Mouse (Mus musculus): ENCODE data around the gene Rnf187.
A peak's percentile ranks its signal among the peaks of the same experiment; 100 is the strongest.

Rnf187 gene

DNA sequence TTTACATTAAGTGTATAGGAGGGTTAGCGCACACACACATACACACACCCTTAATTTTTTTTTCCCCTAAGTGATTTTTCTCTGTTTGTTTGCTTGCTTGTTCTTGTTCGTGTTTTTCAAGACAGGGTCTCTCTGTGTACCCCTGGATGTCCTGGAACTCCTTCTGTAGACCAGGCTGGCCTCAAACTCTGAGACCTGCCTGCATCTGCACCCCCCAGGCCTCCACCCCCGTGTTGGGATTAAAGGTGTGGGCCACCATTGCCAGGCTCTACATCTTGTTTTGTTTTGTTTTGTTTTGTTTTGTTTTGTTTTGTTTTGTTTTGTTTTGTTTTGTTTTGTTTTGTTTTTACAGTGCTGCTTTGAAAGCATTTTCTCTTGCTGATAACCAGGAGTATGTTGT is 8.6 kb upstream of the Rnf187 start:
- no peak for DNase-seq (ENCODE audit: low spot score)

DNA sequence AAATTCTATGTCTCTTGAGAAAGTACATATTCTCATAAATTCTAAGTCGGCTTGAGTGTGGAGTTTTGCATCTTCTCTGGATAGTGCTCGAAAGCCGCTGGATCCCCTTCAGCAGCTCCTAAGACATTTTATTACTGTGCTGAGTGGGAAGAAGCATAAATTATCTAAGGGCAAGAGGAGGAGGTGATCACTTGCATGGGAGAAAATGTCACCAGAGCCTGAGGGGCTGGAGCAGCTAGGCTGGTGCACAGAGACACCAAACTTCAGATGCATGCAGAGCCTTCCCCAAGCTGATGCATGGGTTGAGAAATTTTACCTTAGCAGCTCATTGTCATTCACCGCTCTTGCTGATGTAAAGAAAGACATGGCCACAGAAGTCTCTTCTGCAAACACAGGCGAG is 5.4 kb upstream of the Rnf187 start:
- no peak for DNase-seq (ENCODE audit: low spot score)

DNA sequence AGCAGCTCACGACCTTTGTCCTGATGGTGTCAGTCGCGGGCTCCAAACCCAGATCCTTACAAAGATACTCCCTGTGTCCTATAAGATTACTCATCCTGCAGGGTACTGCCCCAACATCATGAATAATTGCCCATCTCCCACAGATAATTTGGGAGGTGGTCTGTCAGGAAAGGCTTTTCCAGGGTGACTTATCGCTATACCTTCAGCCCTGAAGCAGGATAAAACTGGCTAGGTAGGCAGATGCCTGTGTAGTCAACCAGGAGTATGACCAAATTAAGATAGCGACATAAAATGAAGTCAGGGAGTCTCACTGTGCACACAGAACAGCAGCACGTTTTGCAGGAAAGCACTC is 348 bp upstream of the Rnf187 start:
- DNase-seq (ENCODE audit: low spot score), result no peak

DNA sequence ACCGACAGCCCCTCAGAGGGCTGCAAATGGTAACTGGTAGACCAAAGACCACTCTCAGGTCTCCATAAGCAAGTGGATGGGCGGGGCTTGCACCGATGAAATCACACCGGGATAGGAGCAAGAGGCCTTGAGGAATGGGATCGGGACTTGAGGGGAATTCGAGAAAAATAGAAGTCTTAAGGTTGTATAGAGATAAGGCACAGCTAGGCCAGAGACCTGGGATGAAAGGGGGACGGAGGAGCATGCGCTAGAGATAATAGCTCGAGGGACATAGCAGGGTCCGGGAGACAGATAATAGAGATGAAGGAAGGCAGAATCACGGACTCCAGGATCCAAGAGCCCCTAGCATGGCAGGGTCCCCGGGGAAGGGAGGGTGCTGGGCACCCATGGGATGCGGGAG is 807 bp downstream of the Rnf187 start:
- no peak for DNase-seq (ENCODE audit: low spot score)

DNA sequence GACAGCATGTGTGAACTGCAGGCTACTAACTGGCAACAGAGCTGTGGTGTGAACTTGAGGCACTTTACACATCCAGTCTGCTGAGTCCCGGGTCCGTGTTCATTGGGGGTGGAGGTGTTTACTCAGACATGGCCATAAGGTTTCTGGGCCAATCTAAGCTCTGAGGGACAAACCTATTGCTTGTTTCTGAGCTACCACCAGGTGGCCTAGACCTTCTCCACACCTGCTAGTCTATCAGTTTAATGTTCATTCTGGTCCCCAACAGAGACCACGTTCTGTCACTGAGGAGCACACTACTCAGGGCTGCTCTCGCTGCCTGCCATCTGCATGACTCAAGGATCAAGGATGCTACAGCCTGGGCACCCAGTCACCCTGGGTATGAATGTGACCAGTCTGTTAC is 7.1 kb downstream of the Rnf187 start:
- DNase-seq (ENCODE audit: low spot score), result no peak

DNA sequence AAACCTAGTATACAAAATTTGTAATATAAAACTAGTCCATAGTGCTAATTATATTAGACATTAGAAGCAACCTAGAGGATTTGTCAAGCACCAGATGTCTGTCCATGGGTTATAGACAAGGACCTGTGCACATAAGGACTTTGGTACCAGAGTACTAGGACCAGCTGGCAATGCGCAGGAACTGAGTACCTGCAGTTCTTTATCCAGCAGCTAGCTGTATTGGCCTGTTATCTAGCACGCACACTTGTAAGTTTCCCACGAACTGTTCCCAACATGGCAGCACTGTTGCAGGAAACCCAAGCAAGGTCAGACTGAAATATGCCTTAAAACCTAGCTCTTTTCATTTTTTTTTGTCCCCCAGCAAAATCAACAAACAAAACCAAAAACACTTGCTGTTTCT is 8.5 kb downstream of the Rnf187 start:
- no peak for DNase-seq (ENCODE audit: low spot score)

DNA sequence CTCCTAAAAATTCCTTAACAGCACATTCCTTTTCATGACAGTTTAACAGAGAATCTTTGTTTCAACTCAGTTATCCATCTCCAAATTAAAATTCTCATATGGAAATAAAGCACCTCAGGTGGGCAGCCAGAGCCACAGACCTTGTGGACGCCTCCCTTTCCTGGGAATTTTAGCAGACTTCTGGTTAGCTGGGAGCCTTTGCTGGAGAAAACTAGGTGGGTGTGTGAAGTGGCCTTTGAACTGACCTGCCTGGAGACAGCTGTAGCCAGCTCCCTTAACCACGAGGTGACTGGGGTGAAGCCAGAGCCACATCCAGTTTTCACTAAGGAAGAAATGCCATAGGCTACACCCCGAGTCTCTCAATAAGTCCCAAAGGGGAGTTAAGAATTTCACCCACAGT is 9.1 kb downstream of the Rnf187 start:
- no peak for DNase-seq (ENCODE audit: low spot score)

DNA sequence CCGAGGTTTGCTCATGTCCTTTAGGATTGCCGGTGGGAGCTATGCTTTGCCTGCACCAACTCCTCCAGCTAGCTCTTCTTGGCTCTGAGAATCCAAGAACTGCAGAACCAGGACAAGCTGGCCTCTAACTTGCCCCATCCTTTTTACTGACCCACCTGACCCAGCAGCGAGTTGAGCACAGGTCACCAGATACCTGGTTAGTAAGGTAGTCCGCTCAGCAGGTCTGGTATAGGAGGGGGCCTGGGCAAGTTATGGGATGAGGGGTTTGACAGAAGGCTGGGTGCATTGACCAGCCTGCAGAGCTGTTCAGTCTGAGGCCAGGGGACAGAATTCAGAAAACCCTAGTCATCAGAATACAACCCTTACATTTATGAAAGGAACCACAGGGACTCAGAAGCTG is 9.7 kb downstream of the Rnf187 start:
- DNase-seq (ENCODE audit: low spot score), result no peak

DNA sequence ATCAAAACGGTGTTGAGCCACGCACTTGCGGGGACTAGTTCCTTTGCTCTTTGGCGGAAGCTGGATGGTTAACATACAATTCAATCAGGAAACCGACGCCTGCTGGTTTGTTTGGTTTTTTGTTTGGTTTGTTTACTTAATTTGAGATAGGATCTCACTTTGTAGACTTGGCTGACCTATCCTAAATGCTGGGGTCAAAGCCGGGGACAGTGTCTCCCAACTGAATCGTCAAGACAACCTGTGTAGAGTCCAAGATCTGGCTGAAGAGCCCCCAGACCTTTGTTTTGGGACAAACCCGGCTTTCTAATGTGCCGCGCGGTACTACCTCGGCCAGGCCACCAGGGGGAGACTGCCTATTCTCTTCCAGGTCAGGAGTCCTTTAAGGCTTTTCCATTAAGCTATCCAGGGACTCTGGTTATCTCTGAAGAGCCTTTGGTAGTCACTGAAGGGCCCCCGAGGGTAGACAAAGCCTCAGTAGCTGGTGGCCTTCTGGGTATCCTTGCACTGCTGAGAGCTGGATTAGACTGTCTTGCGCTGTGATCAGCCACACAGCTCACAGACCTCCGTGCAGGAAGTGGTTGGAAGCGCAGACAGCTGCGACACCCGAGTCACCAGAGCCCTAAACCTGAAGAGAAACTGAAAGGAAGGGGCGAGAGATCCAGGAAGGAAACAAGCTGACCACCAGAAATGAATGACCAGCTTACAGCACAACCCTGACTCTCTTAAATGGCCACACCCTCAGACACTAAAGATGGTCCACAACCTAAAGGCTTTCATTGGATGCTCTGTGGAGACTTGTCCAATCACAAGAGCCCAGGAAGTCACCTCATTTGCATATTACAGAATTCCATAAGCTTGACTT is 10.7 kb downstream of the Rnf187 start:
- no peak for DNase-seq (ENCODE audit: low spot score)

DNA sequence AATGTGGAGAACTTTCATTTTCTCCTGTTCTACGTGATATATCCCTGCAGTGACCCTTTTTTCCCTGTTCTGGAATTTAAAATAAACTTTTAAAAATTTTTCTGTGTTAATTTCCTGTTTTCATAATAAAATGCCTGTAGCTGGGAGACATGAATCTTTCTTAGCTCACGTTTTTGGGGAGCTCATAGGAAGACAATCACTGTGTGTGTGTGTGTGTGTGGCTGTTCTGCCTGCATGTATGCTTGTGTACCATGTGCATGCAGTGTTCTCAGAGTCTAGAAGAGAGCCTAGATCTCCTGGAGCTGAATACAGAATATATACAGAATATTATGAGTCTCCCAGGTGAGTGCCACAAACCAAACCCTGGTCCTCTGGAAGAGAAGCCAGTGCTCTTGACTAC is 11.7 kb downstream of the Rnf187 start:
- DNase-seq (ENCODE audit: low spot score), result no peak

DNA sequence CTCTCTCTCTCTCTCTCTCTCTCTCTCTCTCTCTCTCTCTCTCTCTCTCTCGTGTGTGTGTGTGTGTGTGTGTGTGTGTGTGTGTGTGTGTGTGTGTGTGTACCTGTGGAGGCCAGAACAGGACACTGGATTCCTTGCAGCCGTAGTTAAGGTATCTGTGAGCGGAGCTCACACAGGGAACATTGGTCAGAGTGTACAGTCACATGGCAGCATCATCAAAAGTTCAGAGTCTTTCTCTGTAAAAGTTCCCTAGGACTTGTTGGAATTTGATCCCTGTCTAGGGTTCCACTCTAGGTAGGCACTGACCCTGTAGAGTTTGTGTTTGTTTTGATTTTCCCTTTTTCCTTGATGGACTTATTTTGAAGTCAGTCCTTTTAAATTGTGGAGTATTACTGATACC is 12.1 kb downstream of the Rnf187 start:
- DNase-seq (ENCODE audit: low spot score), result no peak

DNA sequence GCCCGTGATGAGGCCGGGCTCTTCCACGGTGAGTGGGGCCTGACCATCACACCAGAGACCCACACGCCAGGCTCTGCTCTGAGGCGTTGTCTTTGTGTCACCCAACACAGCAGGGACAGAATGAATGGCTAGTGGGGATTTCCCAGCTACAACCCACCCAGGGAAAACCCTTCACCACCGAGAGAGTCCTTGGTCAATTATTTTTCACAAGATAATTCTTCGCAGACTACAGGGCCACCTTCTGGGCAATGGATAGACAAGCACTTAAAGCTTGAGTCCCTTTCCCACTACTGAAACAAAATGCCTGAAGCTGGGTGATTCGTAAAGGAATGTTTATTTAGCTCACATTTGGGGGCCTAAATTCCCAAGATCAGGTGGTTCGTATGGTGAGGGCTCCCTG is 16.3 kb downstream of the Rnf187 start:
- DNase-seq (ENCODE audit: low spot score), result no peak

DNA sequence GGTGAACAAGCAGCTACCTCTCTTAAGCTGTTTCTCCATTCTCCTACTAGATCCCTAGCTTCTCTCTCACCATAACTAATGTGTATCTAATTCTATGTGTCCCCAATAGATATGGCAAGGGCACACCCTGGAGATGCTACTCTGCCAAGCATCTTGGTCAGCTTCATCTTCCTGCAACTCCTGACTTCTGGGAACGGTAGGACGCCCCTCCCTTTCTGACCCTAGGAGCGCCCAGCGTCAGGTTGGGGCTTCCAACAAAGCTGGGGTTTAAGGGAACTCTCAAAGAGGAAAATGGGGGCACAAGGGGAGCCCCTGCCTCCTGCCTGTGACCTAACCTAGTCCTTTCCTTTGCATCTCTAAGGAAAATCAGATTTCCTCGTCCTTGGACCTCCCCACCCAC is 20.0 kb downstream of the Rnf187 start:
- DNase-seq (ENCODE audit: low spot score), result no peak

DNA sequence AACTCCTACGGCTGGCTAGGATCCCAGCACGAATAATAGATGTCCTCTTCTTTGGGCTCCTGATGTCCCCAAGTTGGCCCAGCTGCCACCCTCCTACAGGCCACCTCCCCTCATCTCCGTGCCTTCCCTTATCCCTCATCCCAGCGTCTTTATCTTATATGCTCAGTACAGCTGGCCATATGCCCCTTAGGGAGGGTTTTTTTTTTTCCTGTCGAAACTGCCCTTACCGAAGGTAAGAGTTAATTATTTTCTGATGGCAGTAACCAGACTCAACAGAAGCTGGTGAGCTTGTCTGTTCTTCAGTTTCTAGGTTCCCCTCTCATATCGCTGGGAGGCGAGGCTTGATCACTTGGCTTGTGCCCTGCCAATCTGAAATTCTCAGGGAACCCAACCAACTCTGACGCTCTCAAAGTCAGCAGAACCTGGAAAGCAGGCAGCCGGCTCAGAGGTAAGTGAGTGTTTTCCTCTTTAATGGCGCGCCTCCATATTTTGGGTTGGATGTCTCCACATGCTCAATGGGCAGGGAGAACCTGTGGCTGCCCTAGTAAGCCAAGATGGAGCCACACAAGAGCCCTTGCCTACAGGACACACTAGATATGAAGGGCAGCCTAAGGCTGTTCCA is 20.9 kb downstream of the Rnf187 start, which contains the start of gene Btnl10:
TSS of gene Btnl10 (plus strand) at position 164 of the 622 bp plus-strand sequence.
- DNase-seq (ENCODE audit: low spot score), result no peak

DNA sequence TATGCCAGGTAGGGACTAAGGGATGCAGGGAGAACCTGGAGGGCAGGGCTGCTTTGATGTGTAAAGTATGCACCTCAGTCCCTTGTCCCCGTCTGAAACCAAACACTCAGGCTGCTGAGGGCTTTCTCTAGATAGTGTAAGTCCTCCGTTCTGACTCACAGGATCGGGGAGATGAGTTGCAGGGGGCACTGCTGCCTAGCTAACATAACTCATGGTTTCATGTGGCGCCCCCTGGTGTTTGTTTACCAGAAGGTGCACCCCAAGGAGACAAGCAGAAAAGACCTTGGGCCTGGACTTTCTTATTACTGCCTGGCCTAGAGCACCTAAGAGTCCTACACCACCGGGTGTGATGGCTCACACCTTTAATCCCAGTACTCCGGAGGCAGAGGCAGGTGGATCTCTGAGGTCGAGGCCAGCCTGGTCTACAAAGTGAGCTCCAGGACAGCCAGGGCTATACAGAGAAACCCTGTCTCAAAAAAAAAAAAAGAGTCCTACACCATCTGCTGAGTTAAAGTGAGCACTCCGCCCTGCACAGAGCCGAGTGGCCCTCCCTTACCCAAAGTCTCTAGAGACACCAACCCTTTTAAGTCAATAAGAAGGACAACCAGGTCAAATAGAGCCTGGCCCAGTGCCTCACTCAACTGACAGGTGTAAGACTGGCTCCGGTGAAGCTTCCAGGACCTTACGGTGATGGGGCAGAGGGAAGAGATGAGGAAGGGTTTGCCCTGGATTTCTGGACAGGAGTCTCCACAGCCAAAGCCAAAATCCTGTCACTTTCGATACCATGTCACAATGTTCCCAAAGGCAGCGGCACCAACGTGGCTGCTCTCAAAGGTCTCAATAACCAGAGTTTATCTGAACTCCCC is 21.6 kb downstream of the Rnf187 start:
- no peak for DNase-seq (ENCODE audit: low spot score)

DNA sequence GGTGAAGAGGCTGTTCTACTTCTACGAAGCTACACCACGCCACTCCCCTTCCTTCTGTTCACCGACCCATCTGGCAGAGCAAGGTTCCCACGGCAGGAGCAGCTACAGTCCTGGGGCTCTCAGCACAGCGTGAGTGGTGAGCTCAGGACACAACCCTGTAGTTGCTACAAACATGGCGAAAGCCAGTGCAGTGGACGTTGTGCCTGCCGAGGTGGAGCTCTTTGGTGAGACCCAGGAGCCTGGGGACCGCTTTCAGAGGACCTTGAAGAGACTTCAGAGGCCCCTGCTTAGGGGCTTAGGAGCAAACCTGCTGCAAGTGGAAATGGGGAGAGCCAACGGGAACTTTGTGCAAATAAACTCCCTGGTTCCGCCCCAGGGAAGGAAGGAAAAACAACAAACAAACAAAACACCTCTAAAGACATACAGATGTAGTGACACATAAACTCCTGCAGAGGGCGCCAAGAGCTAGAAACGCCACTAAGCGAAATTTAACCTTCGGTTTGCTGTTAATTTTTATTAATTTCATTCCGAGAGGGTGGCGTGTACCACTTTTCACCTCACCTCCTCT is 24.2 kb downstream of the Rnf187 start:
- no peak for DNase-seq (ENCODE audit: low spot score)

DNA sequence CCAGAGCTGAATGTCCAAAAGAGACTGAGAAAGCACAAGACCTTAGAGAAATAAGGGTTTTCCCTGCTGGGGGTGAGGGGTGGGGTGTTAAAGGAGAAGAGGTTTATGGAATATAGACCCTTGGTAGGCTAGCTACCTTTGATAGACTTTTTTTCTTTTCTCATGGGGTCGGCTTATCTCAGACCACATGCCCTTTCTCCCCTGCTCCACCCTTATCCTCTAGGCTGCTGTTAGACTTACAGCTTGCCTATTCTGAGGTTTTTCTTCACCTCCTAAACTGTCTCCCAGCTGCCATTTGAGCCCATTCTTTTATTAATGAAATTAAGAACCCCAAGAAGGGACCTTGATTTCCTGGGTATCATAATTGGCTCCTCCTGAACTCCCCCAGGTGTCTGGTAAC is 24.9 kb downstream of the Rnf187 start:
- DNase-seq (ENCODE audit: low spot score), result no peak

DNA sequence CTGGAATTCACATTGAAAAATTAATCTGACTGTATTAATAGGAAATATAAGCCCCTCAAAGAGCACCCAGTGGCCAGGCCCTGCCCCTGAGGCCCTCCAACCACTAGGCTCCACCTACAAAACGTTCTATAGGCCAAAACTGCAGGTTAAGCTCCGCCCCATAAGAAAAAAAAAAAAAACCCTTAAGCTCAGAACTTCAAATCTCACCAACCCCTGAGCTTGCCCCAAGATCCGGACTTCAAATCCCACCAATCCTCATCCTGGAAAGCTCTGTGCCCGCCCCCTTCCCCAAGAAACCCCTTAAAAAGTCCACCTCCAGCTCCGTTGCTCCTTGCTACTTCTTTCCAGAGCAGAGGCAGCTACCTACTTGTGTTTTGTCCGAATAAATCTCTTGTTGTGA is 33.9 kb downstream of the Rnf187 start:
- DNase-seq (ENCODE audit: low spot score), result no peak

DNA sequence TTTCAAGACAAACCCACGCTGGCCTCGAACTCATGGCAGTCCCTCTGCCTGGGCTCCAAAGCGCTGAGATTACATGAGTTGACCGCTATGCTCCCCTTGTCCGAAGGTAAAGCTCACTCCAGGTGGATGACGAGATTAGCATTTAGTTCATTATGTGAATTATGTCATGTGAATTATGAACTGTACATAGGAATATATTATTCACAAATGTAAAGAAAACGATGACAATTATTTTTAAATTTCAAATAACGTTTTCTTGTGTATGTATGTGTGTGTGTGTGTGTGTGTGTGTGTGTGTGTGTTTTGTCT is 34.4 kb downstream of the Rnf187 start:
- DNase-seq (ENCODE audit: low spot score), result no peak

DNA sequence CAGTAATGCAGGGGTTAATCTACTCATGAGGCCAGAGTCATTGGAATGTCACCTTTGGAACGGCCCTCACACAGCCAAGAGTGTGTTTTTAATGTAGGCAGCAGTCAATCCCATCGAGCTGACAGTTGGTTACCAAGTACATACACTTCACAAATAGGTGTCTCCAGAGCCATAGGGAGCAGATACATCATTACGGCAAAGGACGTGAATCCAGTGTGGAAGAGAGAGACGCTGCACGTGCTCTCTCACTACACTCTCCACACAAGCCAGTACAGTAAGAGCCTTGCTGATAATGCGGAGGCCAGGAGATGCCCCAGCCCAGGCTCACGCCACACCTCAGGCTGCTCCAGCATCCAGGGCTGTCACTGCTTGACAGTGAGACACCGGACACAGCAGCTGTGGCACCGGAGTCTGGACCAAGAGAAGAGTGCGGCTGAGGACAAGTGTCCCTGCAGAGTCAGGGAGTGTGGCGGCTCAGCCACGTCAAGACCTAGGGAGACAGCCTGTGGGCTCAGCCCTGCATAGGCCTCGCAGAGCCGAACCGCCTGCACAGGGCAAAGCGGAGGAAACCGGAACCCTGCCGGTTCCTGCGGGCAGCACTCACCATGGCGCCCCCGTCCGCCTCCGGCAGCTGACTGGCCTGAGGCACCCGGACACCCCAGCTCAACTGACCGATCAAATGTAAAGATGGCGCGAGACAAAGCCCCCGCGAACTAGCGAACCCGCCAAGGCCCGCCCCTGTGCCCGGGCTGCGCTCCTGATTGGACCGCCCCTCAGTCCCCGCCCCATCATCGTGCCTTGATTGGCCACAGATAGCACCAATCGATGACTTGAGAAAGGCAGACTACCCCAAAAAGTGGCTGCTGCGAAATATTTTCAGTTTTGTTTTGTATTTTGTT is 35.0 kb downstream of the Rnf187 start, which contains the start of gene Zfp39:
TSS of gene Zfp39 (minus strand) at position 715 of the 899 bp plus-strand sequence.
- DNase-seq (ENCODE audit: low spot score), result peak; percentile 95

DNA sequence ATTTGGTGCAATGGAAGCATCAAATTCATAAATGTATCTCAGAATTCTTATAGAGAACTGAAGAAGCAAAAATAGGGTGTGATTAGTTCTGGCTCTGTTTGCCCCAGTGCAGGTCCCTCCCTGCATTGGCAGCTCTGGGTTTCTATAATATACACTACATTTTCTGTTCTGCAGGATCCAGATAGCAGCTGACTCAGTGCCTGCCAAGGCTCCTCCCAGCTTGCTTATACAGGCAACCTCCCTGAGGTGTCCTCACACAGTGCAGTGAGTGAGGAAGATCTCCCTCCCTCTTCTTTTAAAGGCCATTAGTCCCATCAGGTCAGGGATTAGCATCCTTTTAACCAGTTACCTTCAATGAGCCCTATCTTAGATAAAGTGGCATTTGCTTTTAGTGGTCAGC is 37.6 kb downstream of the Rnf187 start:
- no peak for DNase-seq (ENCODE audit: low spot score)

DNA sequence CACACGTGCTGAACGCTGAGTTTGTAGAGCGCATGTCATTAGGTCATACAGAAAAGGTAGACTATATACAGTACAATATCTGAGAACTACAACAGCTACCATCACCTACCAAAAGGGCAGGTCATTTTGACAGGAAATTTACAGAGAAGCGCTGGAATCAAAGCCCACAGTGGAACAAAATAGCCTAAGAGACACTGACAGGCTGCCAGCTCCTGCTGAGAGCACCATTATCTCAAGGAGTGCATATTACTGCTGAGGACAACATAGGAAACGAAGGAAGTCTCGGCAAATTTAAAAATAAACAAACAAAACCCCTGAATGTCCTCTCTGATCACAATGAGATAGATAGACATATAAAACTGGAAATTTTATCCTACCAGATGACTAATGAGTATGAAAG is 41.2 kb downstream of the Rnf187 start:
- no peak for DNase-seq (ENCODE audit: low spot score)
